In genomic region chr9:35045756-35046155, GRCm38 (mm10) we compare ENCODE assay signal across 9 mouse cellular contexts.
A peak's percentile ranks its signal among the peaks of the same experiment; 100 is the strongest.
DNase-seq lines count a peak whose midpoint lies in the region; ATAC-seq and TF ChIP-seq lines count a peak whose summit lies in the region.
"Had no signal": no experiment of that assay in that cellular context is flagged by ENCODE, and none has a peak within 500 bp of the region (broad histone marks: within the 10 kb centered on the region; RNA-seq: fewer than 3 reads in every experiment).

No protein-coding gene starts in this region.

- H3K27ac ChIP-seq in embryonic facial prominence, embryonic 14.5 days (replicated peaks; ENCODE audit: low read depth, low read length), result peak overlapping the region; percentile 84
- peak overlapping the region; percentile 40 for H3K27ac ChIP-seq in heart, postnatal 0 days (ENCODE audit: low read depth)
- peak overlapping the region; percentile 57 for H3K27ac ChIP-seq in limb, embryonic 14.5 days (replicated peaks; ENCODE audit: low read depth, low read length)
- peak overlapping the region; percentile 85 for H3K27ac ChIP-seq in stomach, embryonic 15.5 days

- H3K27me3 ChIP-seq in embryonic facial prominence, embryonic 14.5 days (replicated peaks; ENCODE audit: control insufficient read depth, insufficient read depth, low read length), result no peaks in the 10 kb centered on the region
- no peaks in the 10 kb centered on the region for H3K27me3 ChIP-seq in heart, postnatal 0 days (ENCODE audit: control insufficient read depth, insufficient read depth, low read length)
- H3K27me3 ChIP-seq in limb, embryonic 14.5 days (ENCODE audit: control insufficient read depth, insufficient read depth, low read length), result no peaks in the 10 kb centered on the region
- no peaks in the 10 kb centered on the region for H3K27me3 ChIP-seq in stomach, embryonic 15.5 days (replicated peaks)
- H3K27me3 ChIP-seq: liver, embryonic 15.5 days had no signal

- no peak for TF ChIP-seq POLR2A in limb, embryonic 14.5 days (IDR thresholded peaks at IDR 0.05; ENCODE audit: borderline replicate concordance, extremely low read depth, insufficient read depth, insufficient read length)

- H3K36me3 ChIP-seq in embryonic facial prominence, embryonic 14.5 days (ENCODE audit: control insufficient read depth, insufficient read depth, low read length), result peaks cover 23% of the 10 kb centered on the region
- H3K36me3 ChIP-seq in heart, postnatal 0 days (replicated peaks; ENCODE audit: control insufficient read depth, insufficient read depth, low read length), result peaks cover 18% of the 10 kb centered on the region
- H3K36me3 ChIP-seq in limb, embryonic 14.5 days (ENCODE audit: control insufficient read depth, insufficient read depth, low read length), result peaks cover 19% of the 10 kb centered on the region
- no peaks in the 10 kb centered on the region for H3K36me3 ChIP-seq in stomach, embryonic 15.5 days

- H3K9ac ChIP-seq in embryonic facial prominence, embryonic 14.5 days (ENCODE audit: low read depth, low read length), result no peak overlapping the region
- H3K9ac ChIP-seq in heart, postnatal 0 days (replicated peaks; ENCODE audit: low read depth, low read length), result peak overlapping the region; percentile 24; the same call in 1 of the 2 replicates
- no peak overlapping the region for H3K9ac ChIP-seq in limb, embryonic 14.5 days (ENCODE audit: low read depth, low read length, severe bottlenecking)
- no peak overlapping the region for H3K9ac ChIP-seq in stomach, embryonic 15.5 days
- H3K9ac ChIP-seq: liver, embryonic 15.5 days had no signal

- no peaks in the 10 kb centered on the region for H3K9me3 ChIP-seq in embryonic facial prominence, embryonic 14.5 days (ENCODE audit: control insufficient read depth, low read length)
- H3K9me3 ChIP-seq in heart, postnatal 0 days (replicated peaks; ENCODE audit: control insufficient read depth, low read length), result no peaks in the 10 kb centered on the region
- no peaks in the 10 kb centered on the region for H3K9me3 ChIP-seq in limb, embryonic 14.5 days (ENCODE audit: control insufficient read depth, low read length)
- H3K9me3 ChIP-seq in stomach, embryonic 15.5 days, result no peaks in the 10 kb centered on the region
- H3K9me3 ChIP-seq: liver, embryonic 15.5 days had no signal

- no peak for TF ChIP-seq EP300 in heart, postnatal 0 days (IDR thresholded peaks at IDR 0.05; ENCODE audit: low read depth)

- H3K4me2 ChIP-seq in embryonic facial prominence, embryonic 14.5 days (ENCODE audit: low read depth, low read length), result no peak overlapping the region
- H3K4me2 ChIP-seq in heart, postnatal 0 days (ENCODE audit: low read depth, low read length), result no peak overlapping the region
- H3K4me2 ChIP-seq in limb, embryonic 14.5 days (replicated peaks; ENCODE audit: low read depth, low read length, severe bottlenecking), result no peak overlapping the region
- no peak overlapping the region for H3K4me2 ChIP-seq in stomach, embryonic 15.5 days
- H3K4me2 ChIP-seq: liver, embryonic 15.5 days had no signal

- WGBS in embryonic facial prominence, embryonic 14.5 days, result 46% methylated on average over 2 of the region's 2 CpGs
- 32% methylated on average over 2 of the region's 2 CpGs for WGBS in heart, postnatal 0 days
- WGBS in limb, embryonic 14.5 days, result 39% methylated on average over 2 of the region's 2 CpGs
- 50% methylated on average over 2 of the region's 2 CpGs for WGBS in stomach, embryonic 15.5 days

- TF ChIP-seq CTCF in heart, postnatal 0 days (IDR thresholded peaks at IDR 0.05; ENCODE audit: low read depth), result no peak

- H3K4me3 ChIP-seq in embryonic facial prominence, embryonic 14.5 days (ENCODE audit: low read depth, low read length), result no peak overlapping the region
- no peak overlapping the region for H3K4me3 ChIP-seq in heart, postnatal 0 days (ENCODE audit: low read depth, low read length)
- no peak overlapping the region for H3K4me3 ChIP-seq in limb, embryonic 14.5 days (replicated peaks; ENCODE audit: low read length)
- no peak overlapping the region for H3K4me3 ChIP-seq in stomach, embryonic 15.5 days (replicated peaks)
- H3K4me3 ChIP-seq: liver, embryonic 15.5 days had no signal

- peak; percentile 80 for ATAC-seq in embryonic facial prominence, embryonic 14.5 days (ENCODE audit: low read depth)
- peak; percentile 68 for ATAC-seq in heart, postnatal 0 days (ENCODE audit: insufficient read depth, low read depth)
- ATAC-seq in limb, embryonic 14.5 days (ENCODE audit: low FRiP score, low read depth), result peak; percentile 75
- peak; percentile 69 for ATAC-seq in stomach, embryonic 15.5 days (ENCODE audit: insufficient read depth, low FRiP score, low read depth)
- no peak for ATAC-seq in megakaryocyte progenitor cell, adult 5-6 weeks (replicated peaks; ENCODE audit: poor library complexity)

- DNase-seq in cerebellum, adult 9-11 months, result peak; percentile 11
- no peak for DNase-seq in cerebellum, postnatal 36 days
- DNase-seq in embryonic facial prominence, embryonic 14.5 days (ENCODE audit: low spot score), result peak; percentile 94
- peak; percentile 66 for DNase-seq in heart, postnatal 0 days (ENCODE audit: low spot score)
- peak; percentile 93 for DNase-seq in limb, embryonic 14.5 days (ENCODE audit: low spot score)
- no peak for DNase-seq in retina, embryonic 14.5 days (ENCODE audit: low spot score)

- H3K4me1 ChIP-seq in embryonic facial prominence, embryonic 14.5 days (ENCODE audit: control insufficient read depth, insufficient read depth, low read length), result peaks cover 34% of the 10 kb centered on the region
- H3K4me1 ChIP-seq in heart, postnatal 0 days (ENCODE audit: control insufficient read depth, insufficient read depth), result peaks cover 61% of the 10 kb centered on the region
- peaks cover 47% of the 10 kb centered on the region for H3K4me1 ChIP-seq in limb, embryonic 14.5 days (ENCODE audit: control insufficient read depth, insufficient read depth, low read length)
- H3K4me1 ChIP-seq in stomach, embryonic 15.5 days, result peaks cover 19% of the 10 kb centered on the region

Comparison
In these comparisons a context has a peak if more than half of its experiments do, and no peak if none do; other contexts are left out.
1. DNase-seq: peak in cerebellum, adult 9-11 months (single experiment), embryonic facial prominence, embryonic 14.5 days (single experiment), heart, postnatal 0 days (single experiment) and limb, embryonic 14.5 days (single experiment); none in cerebellum, postnatal 36 days (0 of 2) and retina, embryonic 14.5 days (single experiment).
2. Peak in every context shown above with its lines, with median percentiles within 50 percentile points of each other: H3K27ac ChIP-seq.